Mouse (Mus musculus): ENCODE data around the gene Gm14296.
"Not testable (repeated sequence)": the region's sequence is repeated elsewhere in the genome, so short reads cannot be mapped to it uniquely, and the experiment has no call there.

The Gm14296 gene

GRCm38 (mm10) chr2:176927709-176928108, at the start of gene Gm14296:
Gm14296 (minus strand) TSS chr2:176927809.
- not testable (repeated sequence) for DNase-seq (ENCODE audit: low spot score)

GRCm38 (mm10) chr2:176905464-176905863, 22.1 kb downstream of the Gm14296 start:
- DNase-seq (ENCODE audit: low spot score), result not testable (repeated sequence)

Measured in adipocyte (in vitro differentiated cells).